Mouse (Mus musculus) testis, postnatal 14 days (tissue): ENCODE measurements at regions not wholly inside any gene's neighbourhood (a gene's known extent, or its start where the extent isn't known, plus 50 kb on each side); places are given as distances from the start of the nearest gene placed in this dataset.
A peak's percentile ranks its signal among the peaks of the same experiment; 100 is the strongest.

ENCODE experiments used
- DNase-seq: peaks from one replicate; pipeline ENCODE4 v3.0.0; 2021; ENCODE audit warnings: low spot score

- no peak for DNase-seq
These were observed 348.1 kb upstream of the Hs6st1 start for GRCm38 (mm10) chr1:35720063-35720462.

GRCm38 (mm10) chr1:35724366-35724900, 343.8 kb upstream of the Hs6st1 start:
- no peak for DNase-seq

DNA sequence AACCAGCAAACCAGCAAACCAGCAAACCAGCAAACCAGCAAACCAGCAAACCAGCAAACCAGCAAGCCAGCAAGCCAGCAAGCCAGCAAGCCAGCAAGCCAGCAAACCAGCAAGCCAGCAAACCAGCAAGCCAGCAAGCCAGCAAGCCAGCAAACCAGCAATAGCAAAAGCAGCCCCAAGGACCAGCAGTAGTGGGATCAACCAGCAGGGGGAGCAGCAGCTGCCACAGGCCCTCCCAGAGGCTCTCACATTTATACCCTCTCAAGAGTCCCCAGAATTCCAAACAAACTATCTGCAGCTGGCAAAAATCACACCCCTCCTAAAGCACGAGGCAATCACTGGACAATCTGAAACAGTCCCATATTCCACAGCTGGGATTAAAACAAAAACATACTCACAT, 341.6 kb upstream of the Hs6st1 start:
- no peak for DNase-seq

GRCm38 (mm10) chr1:35727310-35727990, 340.8 kb upstream of the Hs6st1 start:
- DNase-seq: no peak

- peak; percentile 33 for DNase-seq
These were observed 338.4 kb upstream of the Hs6st1 start for GRCm38 (mm10) chr1:35729785-35730295.

GRCm38 (mm10) chr1:35730309-35730708, 337.9 kb upstream of the Hs6st1 start:
- no peak for DNase-seq

- no peak for DNase-seq
These were observed 332.0 kb upstream of the Hs6st1 start for GRCm38 (mm10) chr1:35736247-35736646.

DNA sequence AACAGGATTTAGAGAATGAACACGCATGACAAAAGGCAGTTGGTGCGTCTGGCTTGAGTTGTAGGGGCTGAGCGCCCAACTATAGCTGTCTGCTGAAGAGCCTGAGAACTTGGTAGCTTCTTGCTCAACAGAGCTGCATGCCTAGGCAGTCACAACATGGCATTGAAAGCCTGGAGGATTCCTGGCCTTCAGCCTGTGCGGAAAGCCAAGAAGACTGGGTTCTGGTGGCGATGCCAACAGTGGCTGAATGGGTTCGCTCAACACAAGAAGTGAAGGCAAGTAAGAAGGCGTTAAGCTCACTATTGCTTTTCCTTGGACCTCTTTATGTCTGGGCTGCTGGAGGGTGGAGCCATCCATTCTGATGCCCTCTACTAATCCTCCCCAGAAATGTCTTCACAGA, 318.6 kb upstream of the Hs6st1 start:
- DNase-seq: no peak

DNA sequence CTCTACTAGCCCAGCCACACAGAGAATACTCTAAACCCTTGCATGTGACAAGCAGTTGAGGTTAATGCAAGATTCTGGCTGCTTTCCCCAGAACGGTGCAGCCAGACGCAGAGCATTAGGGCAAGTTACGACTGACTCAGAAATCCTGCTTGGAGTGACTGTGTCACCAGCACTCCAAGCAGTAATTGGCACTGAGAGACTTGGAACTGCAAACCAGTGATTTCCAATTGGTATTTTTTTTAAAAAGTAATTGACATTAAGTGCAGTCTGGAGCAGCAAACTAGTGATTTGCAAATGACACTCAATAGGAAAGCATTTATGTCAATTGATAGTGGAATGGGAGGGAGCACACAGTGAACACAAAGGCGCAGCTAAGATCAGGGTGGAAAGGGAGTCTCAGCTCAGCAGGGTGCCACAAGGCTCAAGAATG, 318.1 kb upstream of the Hs6st1 start:
- DNase-seq: no peak

DNA sequence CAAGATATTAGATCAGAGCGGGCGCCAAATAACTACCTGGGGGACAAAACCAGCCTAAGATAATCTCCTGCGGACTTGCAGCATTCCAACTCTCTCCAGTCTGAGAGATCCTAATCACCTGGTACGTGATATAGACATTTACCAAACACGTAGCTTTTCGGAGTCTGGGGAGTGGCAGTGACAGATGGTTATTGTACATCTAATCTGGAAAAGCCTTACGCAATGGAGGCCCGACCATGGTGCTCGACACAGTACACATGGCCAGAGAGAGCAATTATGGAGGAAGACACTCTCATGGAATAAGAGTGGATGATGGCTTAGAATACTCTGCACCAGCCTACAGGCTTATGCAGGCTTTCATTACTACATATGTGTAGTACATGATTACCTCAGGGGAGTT, 315.6 kb upstream of the Hs6st1 start:
- no peak for DNase-seq

DNA sequence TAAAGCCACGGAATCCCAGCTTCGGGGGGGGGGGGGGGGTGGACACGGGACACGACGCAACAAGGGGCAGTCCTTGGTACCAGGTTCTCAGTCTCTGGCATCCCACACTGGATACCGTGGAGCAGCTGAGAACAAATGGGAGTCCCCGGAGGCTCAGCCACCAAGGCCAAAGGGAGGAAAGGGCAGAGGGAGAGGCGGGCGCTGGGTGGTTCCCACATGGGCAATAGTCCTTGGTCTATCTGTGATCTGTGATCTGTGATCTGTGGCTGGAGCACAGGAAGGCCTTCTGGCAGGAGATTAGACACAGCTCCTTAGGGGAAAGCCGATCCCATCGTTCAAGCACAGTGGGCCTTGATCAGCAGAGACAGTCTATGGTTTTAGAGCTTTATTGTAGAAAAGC, 314.0 kb upstream of the Hs6st1 start:
- peak; percentile 49 for DNase-seq

DNA sequence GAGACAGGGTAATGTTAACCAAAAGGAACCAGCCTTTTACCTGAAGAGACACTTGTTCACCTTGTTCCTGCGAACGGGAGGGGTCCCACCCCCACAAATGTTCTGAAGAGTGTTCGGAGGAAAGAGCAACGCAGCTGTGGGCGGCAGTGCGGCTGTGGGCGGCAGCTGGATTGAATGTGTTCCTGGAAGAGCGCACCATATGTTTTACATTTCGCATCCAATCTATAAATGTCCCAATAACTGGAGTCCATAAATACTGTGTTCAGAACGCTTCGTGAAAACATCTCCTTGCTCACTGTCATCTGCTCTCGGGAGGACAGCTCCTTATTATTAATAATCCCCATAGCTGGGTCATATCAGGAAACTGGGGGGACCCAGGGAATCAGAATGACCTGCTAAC, 309.2 kb upstream of the Hs6st1 start:
- DNase-seq: no peak

DNA sequence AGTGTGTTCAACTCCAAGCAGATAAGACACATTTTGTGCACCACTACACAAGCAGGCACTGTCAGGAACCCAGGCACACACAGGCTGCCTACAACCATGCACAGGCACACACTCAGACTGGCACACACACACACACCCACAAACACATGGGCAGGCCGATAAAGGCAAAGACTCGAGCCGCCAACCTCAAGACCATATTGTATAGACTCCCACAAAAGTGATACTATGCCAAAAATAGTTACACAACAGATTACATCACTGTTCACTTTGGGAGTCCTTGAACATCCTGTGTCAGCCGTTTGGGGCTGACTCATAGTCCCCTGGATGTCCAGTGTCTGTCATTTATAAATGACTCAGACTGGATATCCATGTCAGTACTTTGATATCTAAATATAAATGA, 308.6 kb upstream of the Hs6st1 start:
- no peak for DNase-seq

DNA sequence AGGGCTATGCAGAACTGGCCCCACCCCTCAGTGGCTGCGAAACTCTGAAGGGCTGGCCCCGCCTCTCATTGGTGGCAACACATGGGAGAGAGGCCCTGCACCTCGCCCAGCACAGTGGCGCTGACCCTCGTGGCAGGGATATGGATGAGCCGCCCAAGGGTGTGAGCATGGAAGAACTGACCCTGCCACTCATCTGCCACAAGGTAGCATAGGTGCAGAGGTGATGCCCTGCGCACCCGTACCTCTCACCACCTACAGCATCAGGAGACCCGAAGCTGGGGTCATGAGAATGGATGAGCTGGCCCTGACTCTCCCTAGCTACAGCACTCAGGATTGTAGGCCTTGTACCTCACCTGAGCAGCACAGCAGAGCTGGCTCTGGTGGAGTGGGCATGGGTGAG, 305.1 kb upstream of the Hs6st1 start:
- DNase-seq: no peak

DNA sequence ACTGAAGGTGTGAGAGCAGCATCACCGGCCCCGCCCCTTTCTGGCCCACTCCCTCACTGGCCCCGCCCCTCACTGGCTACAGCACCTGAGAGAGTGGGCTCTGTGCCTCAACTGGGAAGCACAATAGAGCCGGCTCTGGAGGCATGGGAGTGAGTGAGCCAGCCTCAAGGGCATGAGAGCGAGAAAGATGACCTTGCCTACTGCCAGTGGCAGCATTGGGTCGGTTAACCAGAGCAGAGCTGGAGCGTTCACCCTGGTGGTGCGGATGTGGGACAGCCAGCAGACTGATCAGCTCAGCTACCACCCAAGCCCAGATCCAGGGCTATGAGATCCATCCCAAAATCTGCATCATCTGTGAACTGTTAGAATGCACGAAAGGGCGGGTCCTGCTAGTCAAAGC, 304.7 kb upstream of the Hs6st1 start:
- DNase-seq: no peak

DNA sequence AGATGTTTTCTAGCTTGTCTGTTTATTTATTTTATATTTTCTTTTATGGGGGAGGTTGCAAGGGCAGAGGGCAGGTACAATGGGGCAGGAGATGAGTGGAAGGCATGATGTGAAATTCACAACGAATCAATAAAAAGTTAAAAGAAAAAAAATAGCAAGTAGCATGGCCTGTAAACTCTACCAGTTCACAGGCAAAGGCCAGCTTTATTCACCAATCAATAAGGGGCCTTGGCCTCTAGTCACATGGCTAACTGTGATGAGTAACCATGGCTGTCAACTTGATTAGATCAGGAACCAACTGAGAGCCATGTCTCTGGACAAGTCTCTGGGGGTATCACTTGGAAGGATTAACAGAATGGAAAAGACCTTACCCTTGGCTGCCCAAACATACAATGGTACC, 304.1 kb upstream of the Hs6st1 start:
- no peak for DNase-seq

DNA sequence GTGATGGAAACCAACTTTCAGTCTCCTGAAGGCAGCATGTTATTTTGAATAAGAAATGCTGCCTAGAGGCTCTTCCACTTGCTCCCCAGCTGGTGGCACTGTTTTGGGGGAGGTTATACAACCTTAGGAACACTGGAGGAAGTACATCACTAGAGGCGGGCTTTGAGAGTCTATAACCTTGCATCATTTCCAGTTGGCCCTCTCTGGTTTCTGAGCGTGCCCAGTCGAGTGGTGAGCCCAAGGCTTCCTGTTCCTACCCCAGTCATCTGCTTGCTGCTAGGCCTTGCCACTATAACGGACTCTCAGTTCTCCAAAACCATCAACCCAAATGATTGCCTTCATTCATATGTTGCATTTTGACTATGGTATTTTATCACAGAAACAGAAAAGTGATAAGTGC, 302.5 kb upstream of the Hs6st1 start:
- no peak for DNase-seq

DNA sequence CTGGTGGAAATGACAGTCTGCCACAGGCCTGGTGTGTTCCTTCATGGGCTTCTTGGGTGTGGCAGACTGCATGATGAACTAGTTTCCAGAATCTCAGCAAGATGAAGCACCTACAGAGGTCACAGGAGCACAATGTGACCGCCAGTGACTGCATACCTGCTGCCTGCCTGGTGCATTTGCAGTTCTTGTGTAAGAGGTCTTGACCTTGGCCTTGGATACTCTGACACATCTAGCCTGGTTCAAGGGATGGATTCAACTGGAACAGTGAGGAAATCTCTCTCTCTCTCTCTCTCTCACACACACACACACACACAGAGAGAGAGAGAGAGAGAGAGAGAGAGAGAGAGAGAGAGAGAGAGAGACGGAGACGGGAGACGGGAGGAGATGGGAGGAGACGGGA, 301.9 kb upstream of the Hs6st1 start:
- no peak for DNase-seq

DNA sequence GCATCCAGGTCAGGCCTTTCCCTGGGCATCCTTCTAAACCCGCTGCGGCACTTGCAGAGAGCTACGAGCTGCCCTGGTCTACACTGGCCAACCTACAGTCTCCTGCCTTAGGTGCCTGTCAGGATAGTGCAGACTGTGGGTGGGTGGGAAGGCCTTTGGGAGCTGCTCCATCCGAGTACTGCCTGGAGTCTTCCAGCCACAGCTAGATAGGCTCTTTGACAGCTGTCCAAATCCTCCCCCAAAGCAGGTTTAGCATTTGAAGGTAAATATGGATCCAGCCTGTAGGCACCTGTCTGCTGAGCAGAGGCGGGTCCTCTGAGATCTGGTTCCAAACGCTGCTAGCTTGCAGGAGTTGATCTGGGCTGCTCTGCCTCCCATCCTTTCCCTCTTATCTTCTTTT, 295.6 kb upstream of the Hs6st1 start:
- DNase-seq: no peak

GRCm38 (mm10) chr1:35774566-35774965, 293.6 kb upstream of the Hs6st1 start:
- DNase-seq: no peak

- DNase-seq: no peak
These were observed 285.5 kb upstream of the Hs6st1 start for GRCm38 (mm10) chr1:35782668-35783067.

DNA sequence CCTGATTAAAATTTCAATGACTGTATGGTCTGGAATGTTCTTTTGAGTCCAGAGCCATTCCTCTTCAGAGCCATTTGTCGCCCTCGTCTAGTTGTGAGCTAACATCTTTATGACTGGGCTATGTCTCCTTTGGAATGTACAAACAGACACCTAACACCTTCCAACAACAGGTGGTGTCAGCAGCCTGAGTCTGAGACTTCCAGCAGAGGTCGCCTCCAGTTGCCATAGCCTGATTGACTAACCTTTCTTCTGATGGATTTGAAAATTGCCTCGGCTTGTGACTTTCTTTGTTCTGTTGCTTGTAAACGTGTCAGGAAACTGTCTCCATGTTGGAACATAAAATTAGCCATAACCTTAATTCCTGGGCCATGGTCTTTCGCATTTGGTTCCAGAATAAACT, 284.8 kb upstream of the Hs6st1 start:
- no peak for DNase-seq

DNA sequence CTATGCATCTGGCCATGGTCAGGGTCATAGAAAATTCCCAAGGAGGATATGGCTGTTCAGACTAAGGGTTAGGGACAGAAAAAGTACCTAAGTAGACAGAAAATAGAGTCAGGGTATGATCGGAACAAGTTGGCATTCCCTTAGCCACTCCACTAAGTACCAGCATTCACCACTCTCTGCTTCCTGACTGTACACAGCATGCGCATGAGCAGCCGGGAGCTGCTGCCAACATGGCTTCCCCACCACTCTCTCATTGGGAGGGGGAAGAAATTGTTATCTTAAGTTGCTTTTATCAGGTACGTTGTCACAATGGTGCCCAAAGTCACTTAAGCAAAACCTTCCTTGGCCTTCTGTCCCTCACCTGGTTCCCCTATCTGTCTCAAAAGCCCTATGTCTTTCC, 282.0 kb upstream of the Hs6st1 start:
- no peak for DNase-seq

DNA sequence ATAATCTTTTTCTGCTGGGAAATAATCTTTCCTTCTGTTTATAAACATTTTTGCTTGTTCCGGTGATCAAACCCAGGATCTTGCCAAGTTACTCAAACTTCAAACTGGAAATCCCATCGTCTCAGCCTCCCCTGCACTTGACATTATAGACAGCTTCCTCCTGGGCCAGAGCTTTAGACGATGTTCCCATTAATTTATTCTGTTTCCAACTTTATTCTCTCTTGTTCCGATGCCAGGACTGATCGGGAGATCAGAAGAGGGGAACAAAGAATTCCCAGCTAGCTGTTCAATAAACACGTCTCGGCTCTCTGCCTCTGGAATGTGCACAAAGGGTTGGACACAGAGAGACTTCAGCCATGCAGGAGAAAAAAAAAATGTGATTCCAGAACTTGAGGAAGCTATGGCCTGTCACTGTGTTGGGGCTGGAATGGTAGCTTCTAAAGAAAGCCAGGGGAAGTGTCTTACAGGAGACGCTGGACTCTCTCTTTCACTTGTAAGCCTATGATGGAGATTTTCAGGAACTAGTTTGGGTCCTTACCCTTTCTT, 281.5 kb upstream of the Hs6st1 start:
- peak; percentile 19 for DNase-seq
